Mouse (Mus musculus) midbrain, embryonic 14.5 days (tissue): ENCODE measurements around the gene Fndc3b. TPM values are rescaled to one million over a fixed set of nuclear protein-coding genes. Genes with fewer than 3 reads are reported as not detected.

Experiments used
- ATAC-seq: fragments of 200-750 bp; cut with Nextera tagmentation; 2 replicates; pipeline ENCODE4 v1.8.0; 2017; ENCODE audit warnings: moderate number of reproducible peaks, moderate library complexity; ENCODE audit not compliant: low FRiP score, low TSS enrichment
- DNase-seq: peaks from one replicate; pipeline ENCODE4 v3.0.0-alpha.2; 2015
- H3K27ac ChIP-seq: fragments of 300-500 bp; sonication (generic); replicated peaks from 2 replicates; pipeline ENCODE4 v1.5.1; 2014; ENCODE audit warnings: mild to moderate bottlenecking, low read depth, low read length, moderate library complexity
- H3K27me3 ChIP-seq: fragments of 300-500 bp; sonication (generic); 2 replicates; pipeline ENCODE4 v1.6.1; 2014; ENCODE audit warnings: low read length, control low read depth, mixed read lengths; ENCODE audit not compliant: control insufficient read depth, insufficient read depth
- H3K36me3 ChIP-seq: fragments of 300-500 bp; sonication (generic); 2 replicates; pipeline ENCODE4 v1.6.1; 2014; ENCODE audit warnings: low read length, control low read depth; ENCODE audit not compliant: control insufficient read depth, insufficient read depth
- H3K4me1 ChIP-seq: fragments of 300-500 bp; sonication (generic); 2 replicates; pipeline ENCODE4 v1.6.1; 2014; ENCODE audit warnings: mild to moderate bottlenecking, antibody characterized with exemption, low read length, control low read depth; ENCODE audit not compliant: control insufficient read depth, insufficient read depth
- H3K4me2 ChIP-seq: fragments of 300-500 bp; sonication (generic); 2 replicates; pipeline ENCODE4 v1.6.1; 2014; ENCODE audit warnings: mild to moderate bottlenecking, low read length, moderate library complexity
- H3K4me3 ChIP-seq: fragments of 300-500 bp; sonication (generic); replicated peaks from 2 replicates; pipeline ENCODE4 v1.5.1; 2014; ENCODE audit warnings: low read depth, low read length
- H3K9ac ChIP-seq: fragments of 300-500 bp; sonication (generic); replicated peaks from 2 replicates; pipeline ENCODE4 v1.6.1; 2014; ENCODE audit warnings: mild to moderate bottlenecking, low read length, moderate library complexity
- H3K9me3 ChIP-seq: fragments of 300-500 bp; sonication (generic); 2 replicates; pipeline ENCODE4 v1.6.1; 2016; ENCODE audit warnings: low read length, control low read depth, mixed read lengths; ENCODE audit not compliant: control insufficient read depth
- WGBS: fragments of 180-500 bp; shearing (Covaris S2); extraction: QIAGEN DNeasy Blood & Tissue Kit; methylation state at CpG from one replicate; pipeline ENCODE4 v1.1.7; 2014; 5-methylcytosine and 5-hydroxymethylcytosine counted together
- polyA plus RNA-seq: library from polyadenylated mRNA; unstranded; fragments of >200 nt; fragmentation: Nextera tagmentation; extraction: Ambion mirVana; gene quantifications from 2 replicates; pipeline ENCODE4 v1.2.1, GENCODE M21; 2014

The Fndc3b gene
- polyA plus RNA-seq, 1 experiment from 2014 or later = 8.1 TPM

DNA sequence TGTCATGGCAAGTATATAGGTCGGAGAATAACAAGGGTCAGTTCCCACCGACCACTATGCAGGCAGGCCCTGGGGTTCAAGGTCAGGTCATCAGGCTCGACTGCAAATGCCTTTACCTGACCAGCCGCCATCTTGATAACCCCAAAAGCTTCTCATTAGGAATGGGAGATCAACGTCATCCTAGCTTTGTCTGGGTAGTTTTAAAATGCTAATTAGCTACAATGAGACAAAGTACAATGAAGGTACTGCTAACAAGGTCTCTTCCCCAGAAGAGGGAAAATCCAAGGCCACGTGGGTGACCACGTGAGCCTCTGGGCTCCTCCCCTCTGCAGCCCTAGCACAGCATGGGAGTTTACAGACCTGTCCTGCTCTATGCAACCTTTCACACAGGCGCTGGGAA is 7.6 kb downstream of the Fndc3b start:
- H3K4me1 ChIP-seq = no peaks in the 10 kb centered on the region
- no peak overlapping the region for H3K4me2 ChIP-seq
- H3K27me3 ChIP-seq = no peaks in the 10 kb centered on the region
- H3K9me3 ChIP-seq = no peaks in the 10 kb centered on the region
- no peak overlapping the region for H3K4me3 ChIP-seq
- ATAC-seq = no peak
- no peak for DNase-seq
- WGBS = 91% methylated on average over 8 of the region's 8 CpGs
- no peaks in the 10 kb centered on the region for H3K36me3 ChIP-seq
- H3K9ac ChIP-seq = no peak overlapping the region
- no peak overlapping the region for H3K27ac ChIP-seq

DNA sequence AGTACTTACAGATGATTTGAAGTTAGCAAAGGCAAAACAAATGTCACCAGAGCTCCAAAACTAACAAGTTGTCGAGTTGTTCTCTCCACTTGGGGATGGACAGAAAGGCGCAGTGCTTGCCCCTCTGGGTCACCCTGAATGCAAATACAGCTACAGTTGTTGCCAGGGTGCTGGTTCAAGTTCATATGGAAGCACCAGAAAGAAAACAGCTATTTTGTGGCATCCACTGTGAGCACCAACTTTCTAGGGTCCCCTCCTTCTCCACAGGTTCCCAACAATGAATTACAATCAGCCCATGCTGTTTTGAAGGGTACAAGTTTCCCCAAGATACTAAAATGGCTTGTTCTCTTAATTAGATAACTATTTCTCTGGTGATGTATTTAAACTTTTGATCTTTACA is 8.0 kb downstream of the Fndc3b start:
- WGBS = 92% methylated on average over 2 of the region's 2 CpGs
- H3K4me3 ChIP-seq = no peak overlapping the region
- ATAC-seq (no peak), DNase-seq (no peak)
- H3K27me3 ChIP-seq = no peaks in the 10 kb centered on the region
- no peak overlapping the region for H3K27ac ChIP-seq
- no peaks in the 10 kb centered on the region for H3K36me3 ChIP-seq
- H3K4me2 ChIP-seq = no peak overlapping the region
- H3K9me3 ChIP-seq = no peaks in the 10 kb centered on the region
- H3K4me1 ChIP-seq = no peaks in the 10 kb centered on the region
- no peak overlapping the region for H3K9ac ChIP-seq

DNA sequence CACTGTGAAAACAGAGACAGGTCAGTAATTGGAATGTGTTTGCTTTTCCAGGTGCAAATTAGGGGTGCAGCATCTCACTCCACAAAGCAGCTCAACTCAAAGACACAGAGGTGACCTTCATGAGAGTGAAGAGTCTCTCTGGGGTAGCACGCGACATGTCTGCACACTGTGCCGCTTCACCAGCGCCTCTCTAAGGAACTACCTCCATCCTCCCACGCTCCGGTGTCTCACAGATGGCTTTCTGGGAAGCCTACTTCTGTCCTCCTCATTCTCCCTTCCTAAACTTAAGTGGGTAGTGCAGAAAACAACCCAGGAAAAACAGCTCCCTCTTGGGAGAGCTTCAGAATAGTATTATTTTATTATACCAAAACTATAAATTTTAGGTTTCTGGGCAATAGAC is 12.4 kb downstream of the Fndc3b start:
- no peak overlapping the region for H3K4me2 ChIP-seq
- ATAC-seq (no peak), DNase-seq (no peak)
- no peak overlapping the region for H3K27ac ChIP-seq
- H3K9ac ChIP-seq = no peak overlapping the region
- H3K4me3 ChIP-seq = no peak overlapping the region
- H3K4me1 ChIP-seq = no peaks in the 10 kb centered on the region
- H3K36me3 ChIP-seq = no peaks in the 10 kb centered on the region
- H3K27me3 ChIP-seq = no peaks in the 10 kb centered on the region
- H3K9me3 ChIP-seq = no peaks in the 10 kb centered on the region
- 99% methylated on average over 6 of the region's 6 CpGs for WGBS

DNA sequence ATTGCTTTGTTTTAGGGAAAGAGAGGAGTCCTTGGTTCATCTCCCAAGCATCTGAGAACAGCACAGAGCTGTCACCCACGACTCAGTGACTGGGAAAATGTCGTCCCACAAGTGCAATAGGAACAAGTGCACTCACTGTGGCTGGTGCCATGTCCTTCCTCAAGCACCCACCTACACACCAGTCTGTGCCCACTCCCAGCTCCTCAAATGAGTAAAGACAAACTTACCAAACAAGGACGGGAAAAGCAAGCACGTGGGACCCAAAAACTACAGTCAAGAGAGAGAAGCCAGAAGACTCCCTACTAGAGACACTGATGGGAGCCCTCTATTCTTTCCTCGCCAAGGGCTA is 14.7 kb downstream of the Fndc3b start:
- Histone ChIP-seq H3K9ac (no peak overlapping the region), H3K9me3 (no peaks in the 10 kb centered on the region), H3K4me3 (no peak overlapping the region), H3K27me3 (no peaks in the 10 kb centered on the region), H3K36me3 (no peaks in the 10 kb centered on the region), H3K4me2 (no peak overlapping the region), H3K27ac (no peak overlapping the region), H3K4me1 (no peaks in the 10 kb centered on the region)
- ATAC-seq = no peak
- 87% methylated on average over 5 of the region's 5 CpGs for WGBS
- DNase-seq = no peak

DNA sequence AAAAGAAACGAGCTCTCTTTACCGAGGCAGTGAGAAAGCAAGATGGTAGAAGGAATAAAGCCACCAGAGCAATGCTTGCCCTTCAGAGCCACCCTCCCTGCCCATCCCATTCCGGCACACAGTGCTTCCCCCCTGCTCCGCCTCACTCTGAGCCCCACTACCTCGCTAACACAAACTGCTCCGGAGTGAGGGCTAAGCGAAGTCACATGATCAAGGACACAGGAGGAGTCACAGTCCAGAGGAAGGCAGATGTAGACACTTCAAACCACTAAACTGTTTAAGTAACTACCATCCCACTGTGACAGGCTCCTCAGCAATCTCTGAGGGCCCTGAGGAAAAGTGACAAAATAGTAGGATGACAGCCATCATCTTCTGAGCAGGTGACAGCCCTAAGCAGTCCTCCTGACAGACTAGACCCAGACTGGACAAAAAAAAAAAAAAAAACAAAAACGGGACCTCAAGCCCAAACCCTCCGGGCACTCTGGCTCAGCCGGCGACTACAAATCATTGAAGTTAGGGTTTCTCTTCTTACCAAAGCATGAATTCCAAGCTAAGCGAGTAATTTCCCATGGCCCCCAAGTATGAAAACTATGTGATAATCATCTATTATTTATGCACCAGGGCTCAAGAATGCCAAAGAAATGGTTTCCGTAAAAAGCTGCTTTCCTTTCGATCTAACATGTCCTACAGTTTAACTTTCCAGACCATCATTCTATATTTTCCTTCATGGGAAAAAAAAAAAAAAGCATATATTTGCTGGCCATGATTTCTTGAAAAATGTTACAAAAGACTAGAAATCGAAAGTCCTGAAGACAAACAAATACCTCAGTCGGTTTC is 15.3 kb downstream of the Fndc3b start:
- Histone ChIP-seq H3K27ac (no peak overlapping the region), H3K36me3 (no peaks in the 10 kb centered on the region), H3K4me2 (no peak overlapping the region), H3K9ac (no peak overlapping the region), H3K9me3 (no peaks in the 10 kb centered on the region), H3K4me3 (no peak overlapping the region), H3K27me3 (no peaks in the 10 kb centered on the region), H3K4me1 (no peaks in the 10 kb centered on the region)
- no peak for ATAC-seq
- DNase-seq = no peak
- 80% methylated on average over 16 of the region's 16 CpGs for WGBS

DNA sequence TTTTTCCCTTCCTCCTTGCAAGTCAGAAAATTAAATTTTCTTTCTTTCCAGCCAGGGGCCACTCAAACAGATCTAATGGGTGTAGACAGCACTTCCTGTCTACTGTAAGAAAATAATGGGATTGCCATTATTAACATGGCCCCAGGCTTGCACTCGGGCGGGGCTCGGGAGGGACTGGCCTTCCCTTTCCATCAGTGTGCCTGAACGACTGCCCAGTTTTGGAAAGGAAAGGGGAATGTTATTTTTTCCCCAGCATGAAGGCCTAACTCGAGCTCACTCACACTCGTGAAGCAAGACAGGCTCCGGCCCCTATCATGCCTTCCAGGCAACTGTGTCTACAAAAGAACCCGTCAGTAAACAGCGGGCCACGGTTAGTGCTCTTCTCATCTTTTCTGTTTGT is 16.5 kb downstream of the Fndc3b start:
- WGBS = 89% methylated on average over 10 of the region's 10 CpGs
- ATAC-seq (no peak), DNase-seq (no peak)
- Histone ChIP-seq H3K9ac (no peak overlapping the region), H3K4me2 (no peak overlapping the region), H3K4me3 (no peak overlapping the region), H3K27ac (no peak overlapping the region), H3K27me3 (no peaks in the 10 kb centered on the region), H3K4me1 (no peaks in the 10 kb centered on the region), H3K9me3 (no peaks in the 10 kb centered on the region), H3K36me3 (no peaks in the 10 kb centered on the region)

DNA sequence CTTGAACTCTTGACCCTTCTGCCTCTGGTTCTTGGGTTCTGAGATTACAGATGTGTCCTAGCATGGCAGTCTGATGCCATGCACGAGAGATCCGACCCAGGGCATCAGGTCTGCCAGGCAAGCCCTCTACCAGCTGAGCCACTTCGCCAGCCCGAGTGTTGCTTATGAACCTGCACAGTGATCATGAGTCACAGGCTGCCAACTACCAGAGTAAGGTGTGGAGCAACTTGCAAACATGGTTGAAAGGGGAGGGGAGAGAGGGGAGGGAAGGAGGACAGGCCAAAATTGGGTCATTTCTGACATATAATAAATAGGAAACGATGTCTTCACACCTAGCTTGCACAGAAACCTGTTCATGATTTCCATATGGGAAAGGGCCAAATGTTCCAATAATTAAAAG is 17.0 kb downstream of the Fndc3b start:
- no peak for ATAC-seq
- WGBS = 94% methylated on average over 5 of the region's 5 CpGs
- H3K4me1 ChIP-seq = no peaks in the 10 kb centered on the region

DNA sequence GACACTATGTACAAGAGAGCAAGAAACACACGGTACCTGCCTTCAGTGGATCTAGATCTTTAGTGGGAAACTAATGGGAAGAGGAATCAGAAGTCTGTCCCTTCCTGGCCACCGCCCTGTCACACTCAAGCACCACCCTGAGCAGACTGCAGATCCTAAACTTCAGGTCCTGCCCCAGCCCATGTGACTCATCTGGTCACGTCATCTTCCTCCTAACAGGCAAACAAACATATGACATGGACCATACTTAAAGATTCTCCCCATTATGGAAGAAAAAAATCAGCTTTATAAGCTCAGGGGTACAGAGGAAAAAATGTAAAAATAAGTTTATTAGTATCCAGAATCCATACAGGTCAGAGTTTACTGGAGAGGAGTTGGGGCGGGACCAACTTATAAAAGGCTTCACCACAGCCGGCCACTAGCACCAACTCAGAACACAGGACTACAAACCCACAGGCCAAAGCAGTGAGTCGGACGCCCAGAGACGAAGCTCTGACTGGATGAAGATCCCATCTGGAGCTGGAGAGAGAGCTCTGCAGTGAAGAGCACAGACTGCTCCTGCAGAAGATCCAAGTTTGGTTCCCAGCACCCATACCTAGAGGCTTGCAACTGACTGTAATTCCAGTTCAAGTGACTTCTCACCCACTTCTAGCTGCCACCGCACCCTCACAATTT is 19.5 kb downstream of the Fndc3b start:
- no peaks in the 10 kb centered on the region for H3K27me3 ChIP-seq
- H3K36me3 ChIP-seq = no peaks in the 10 kb centered on the region
- no peaks in the 10 kb centered on the region for H3K4me1 ChIP-seq
- 93% methylated on average over 9 of the region's 9 CpGs for WGBS
- H3K9me3 ChIP-seq = peaks cover 4% of the 10 kb centered on the region; the same call in 1 of the 2 replicates
- ATAC-seq = no peak
- no peak for DNase-seq
- no peak overlapping the region for H3K27ac ChIP-seq
- H3K4me3 ChIP-seq = no peak overlapping the region
- no peak overlapping the region for H3K4me2 ChIP-seq
- no peak overlapping the region for H3K9ac ChIP-seq

More for the DNA sequence above, 17.0 kb downstream of the Fndc3b start:
- Histone ChIP-seq H3K9me3 (no peaks in the 10 kb centered on the region), H3K9ac (no peak overlapping the region), H3K36me3 (no peaks in the 10 kb centered on the region), H3K4me2 (no peak overlapping the region), H3K27ac (no peak overlapping the region), H3K4me3 (no peak overlapping the region), H3K27me3 (no peaks in the 10 kb centered on the region)
- no peak for DNase-seq

DNA sequence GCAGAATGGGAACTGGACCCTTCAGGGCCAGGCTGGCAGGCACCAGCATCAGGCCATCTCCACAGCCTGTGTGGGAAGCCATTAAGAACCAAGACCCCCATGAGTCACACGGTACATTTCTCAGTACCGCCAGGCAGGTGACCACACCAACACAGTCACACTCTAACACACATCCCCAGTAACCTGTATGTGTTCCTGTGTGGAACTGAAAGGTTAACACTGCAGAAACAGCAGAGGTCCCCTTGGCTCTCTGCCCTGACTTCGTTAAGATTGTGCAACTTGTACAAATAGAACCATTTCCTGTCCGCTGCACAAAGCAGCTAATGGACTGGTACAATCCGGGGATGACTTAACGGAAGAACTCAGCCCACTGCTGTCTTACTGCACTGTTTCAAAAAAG is 21.1 kb downstream of the Fndc3b start:
- Histone ChIP-seq H3K9me3 (peaks cover 4% of the 10 kb centered on the region; the same call in 1 of the 2 replicates), H3K27me3 (no peaks in the 10 kb centered on the region), H3K4me2 (no peak overlapping the region), H3K36me3 (no peaks in the 10 kb centered on the region), H3K9ac (no peak overlapping the region), H3K4me1 (no peaks in the 10 kb centered on the region), H3K4me3 (no peak overlapping the region), H3K27ac (no peak overlapping the region)
- DNase-seq = peak; percentile 39
- no peak for ATAC-seq
- WGBS = 78% methylated on average over 6 of the region's 6 CpGs
